Mouse (Mus musculus): ENCODE measurements at regions not wholly inside any gene's neighbourhood (a gene's known extent, or its start where the extent isn't known, plus 50 kb on each side); places are given as distances from the start of the nearest gene placed in this dataset.
"Not testable (repeated sequence)": the region's sequence is repeated elsewhere in the genome, so short reads cannot be mapped to it uniquely, and the experiment has no call there.

DNA sequence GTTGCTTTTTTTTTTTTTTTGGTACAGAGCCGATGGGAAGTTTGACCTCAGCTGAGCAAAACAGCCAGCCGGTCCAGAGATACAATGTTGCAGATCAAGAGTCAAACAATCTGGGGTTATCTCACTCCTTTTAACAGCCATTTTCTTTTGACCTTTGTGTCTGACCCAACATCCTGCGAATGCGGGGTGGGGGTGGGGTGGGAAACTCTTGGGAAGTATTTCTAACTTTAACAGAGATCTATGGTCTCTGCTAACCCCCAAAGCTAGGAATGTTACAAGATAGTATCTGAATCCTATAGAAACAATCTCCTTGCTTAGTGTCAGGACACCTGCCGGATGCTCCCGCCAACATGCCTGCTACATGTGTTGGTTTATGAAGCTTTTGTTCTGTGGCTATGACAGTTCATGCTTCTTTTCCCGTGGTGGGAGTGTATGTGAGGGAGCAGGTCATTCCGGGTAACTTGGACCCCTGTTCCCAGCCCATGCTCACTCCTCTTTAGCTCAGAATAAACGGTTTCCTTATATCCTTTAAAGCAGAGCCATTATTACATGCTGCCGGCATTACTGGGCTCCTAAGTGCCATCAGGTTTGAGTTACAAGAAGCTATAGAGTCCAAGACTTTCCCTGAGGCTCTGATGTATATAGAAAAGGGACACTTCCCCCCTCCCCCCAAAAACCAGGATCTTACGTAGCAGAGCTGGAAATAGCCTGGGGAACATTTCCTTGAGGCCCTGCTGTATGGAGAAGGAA is 92.2 kb upstream of the Cpsf6 start:
- ATAC-seq (replicated peaks; ENCODE audit: low FRiP score, low TSS enrichment, poor library complexity, severe bottlenecking) = no peak

DNA sequence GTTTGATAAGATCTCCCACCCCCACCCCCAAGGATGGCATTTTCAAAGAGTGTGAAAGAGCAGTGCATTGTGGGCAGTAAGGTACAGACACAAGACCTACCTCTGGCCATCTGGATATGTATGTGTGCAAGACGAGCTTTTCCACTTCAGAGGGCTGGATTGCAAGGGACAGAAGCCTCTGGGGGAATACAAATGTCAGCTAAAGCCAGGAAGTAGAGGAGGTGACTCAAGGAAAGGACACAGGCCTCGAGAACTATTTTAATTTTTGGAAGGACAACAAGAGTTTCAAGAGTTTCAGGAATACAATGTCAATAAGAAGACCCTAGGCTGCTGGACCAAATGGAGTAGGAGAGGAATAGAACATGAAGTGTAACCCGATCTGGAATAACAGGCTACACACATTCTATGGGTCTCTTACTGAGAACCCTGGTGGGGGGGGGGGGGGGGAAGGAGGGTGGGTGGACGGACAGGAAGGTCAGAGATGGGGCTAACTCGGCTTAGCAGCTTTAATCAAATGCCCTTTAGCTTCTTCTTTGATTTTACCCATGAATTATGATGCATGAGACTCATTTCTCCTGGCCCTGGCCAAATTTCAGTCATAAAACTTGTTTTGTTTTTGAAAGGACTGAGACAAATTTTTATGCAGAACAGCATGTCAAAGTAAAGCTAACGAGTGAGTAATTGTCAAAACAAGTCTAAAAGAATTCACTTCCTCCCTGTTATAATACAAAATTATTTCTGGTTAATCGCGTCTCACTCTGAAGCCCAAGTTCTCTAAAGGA is 91.4 kb upstream of the Cpsf6 start:
- ATAC-seq (replicated peaks; ENCODE audit: low FRiP score, low TSS enrichment, poor library complexity, severe bottlenecking) = no peak

DNA sequence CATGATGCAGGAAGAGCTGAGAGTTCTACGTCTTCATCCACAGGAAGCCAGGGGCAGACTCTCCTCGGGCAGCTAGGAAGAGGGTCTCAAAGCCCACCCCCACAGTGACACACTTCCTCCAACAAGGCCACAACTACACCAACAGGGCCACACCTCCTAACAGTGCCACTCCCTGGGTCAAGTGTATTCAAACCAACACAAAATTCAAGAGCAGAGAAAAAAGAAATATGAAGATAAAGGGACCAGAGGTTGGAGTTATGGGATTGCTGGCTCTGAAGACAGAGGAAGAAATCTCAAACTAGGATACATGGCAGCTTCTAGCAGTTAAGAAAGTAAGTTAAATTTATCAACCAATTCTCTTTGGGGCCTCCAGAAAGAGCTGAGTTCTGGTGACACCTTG is 90.7 kb upstream of the Cpsf6 start:
- no peak for ATAC-seq (replicated peaks; ENCODE audit: low FRiP score, low TSS enrichment, poor library complexity, severe bottlenecking)

DNA sequence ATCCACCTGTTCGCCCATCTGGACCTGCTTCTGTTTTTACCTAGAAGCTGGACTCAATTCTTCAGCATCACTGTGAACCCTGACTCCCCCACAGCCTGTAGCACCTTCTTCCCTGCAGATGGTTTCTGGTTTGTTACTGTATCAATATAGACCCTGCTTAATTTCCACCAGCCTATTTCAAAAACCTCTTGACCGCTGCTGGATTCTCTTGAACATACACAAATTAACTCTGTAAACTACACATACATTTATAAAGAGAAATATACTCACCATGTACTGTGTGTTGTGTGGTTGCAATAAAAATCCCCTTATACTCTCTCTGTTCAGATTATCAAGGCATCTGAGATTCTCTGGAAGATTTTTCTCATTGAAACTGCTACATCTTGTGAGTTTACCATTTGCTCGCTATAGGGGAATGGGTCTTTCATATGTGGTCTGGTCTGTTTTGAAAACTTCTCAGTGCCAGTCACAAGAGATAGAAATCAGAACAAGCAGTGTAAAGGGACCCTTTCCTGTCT is 89.8 kb upstream of the Cpsf6 start:
- no peak for ATAC-seq (replicated peaks; ENCODE audit: low FRiP score, low TSS enrichment, poor library complexity, severe bottlenecking)

DNA sequence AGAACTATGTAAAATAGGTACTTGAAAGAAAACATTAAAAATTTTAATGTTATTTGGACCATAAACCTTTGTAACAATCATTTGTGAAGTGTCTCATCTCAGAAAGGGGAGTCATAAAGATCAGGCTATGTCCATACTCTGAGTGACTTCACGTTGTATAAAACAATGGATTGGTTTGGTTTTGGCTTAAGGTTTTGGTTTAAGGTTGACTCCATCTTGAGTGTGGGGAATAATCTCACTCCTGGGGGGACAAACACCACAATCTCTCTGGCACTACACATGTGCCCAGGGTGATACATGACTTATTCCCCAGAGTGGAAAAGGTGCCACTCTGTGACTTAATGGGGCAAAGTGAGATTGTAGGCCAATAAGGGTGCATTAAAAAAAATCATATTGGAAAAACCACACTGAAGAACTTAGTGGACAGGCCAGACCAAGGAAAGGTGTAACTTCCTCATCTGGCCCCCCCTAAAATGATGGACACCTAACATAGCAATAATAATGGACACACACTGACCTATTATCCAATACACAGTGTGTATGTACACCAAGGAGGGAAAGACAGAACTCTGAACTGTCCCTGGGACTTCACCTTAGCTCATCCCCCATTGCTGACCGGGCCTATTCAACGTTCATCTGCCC is 89.2 kb upstream of the Cpsf6 start:
- ATAC-seq (replicated peaks; ENCODE audit: low FRiP score, low TSS enrichment, poor library complexity, severe bottlenecking) = no peak

DNA sequence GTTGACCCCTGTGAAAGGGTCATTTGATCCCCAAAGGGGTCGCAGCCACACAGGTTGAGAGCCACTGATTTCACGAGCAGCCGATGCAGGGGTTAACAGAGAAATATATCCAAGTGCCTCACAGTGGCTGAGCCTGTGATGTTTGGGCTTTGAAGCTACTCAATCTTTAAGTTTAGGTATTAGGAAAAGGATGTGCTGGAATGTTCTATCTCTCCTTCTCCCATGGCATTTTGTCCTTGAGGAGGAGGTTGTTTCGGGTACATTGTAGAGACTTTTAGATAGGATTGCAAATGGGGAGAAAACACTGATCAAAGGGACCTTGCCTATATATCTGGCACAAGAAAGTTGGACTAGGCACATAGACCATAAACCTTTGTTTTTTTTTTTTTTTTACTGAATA is 88.6 kb upstream of the Cpsf6 start:
- ATAC-seq (replicated peaks; ENCODE audit: low FRiP score, low TSS enrichment, poor library complexity, severe bottlenecking) = no peak

DNA sequence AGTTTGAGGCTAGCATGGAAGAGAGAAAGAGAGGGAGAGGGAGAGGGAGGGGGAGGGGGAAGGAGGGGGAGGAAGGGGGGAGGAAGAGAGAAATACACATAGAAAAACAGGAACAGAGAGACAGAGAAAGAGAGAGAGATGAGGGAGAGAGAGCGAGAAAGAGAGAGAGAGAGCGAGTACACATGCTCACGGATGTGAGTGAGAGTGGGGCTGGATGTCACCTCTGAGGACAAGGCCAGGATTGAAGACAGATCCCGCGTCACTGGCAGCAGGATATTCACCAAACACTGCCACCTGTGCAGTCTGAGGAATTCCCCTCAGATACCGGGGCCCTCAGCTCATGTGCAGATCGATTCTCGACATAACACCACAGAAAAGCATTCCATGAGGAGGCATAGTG is 87.3 kb upstream of the Cpsf6 start:
- no peak for ATAC-seq (replicated peaks; ENCODE audit: low FRiP score, low TSS enrichment, poor library complexity, severe bottlenecking)

DNA sequence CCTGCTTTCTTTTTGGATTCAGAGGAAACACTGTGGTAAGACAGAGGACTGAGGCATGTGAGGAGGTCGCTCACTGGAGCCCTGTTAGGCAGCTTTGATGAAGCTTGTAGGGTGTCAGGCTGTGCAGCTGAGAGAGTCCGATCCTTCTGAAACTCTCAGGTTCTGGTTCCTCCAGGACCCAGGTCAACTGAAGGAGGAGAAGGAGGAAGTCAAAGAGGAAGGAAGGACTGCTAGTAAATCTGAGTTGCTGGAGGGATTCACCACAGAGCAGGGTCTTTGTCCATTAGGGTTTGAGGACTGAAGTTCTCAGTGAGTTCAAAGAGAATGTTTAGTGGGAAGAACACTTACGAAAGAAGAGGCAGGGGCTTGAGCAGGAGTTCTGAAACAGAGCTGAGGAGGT is 86.6 kb upstream of the Cpsf6 start:
- ATAC-seq (replicated peaks; ENCODE audit: low FRiP score, low TSS enrichment, poor library complexity, severe bottlenecking) = no peak

DNA sequence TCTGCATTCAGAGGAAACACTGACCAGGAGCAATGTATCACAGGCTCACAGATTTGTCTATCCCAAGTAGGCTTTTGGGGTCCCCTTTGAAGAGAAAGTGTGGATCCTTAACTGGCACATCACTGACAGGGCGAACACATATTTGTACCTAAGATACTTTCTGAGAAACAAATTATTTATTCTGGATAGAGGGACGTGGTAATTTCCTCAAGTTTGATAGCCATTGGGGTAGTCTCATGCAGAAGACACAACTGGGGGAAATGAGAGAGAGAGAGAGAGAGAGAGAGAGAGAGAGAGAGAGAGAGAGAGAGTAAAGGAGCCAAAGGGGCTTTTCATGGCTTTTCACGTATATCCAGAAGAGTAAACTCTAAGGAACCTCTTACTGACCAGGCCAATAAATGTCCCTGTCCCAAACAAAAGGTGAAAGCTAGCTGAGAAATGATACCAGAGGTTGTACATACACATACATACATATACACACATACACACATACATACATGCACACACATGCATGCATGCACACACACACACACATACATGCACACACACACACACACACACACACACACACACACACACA is 85.9 kb upstream of the Cpsf6 start:
- ATAC-seq (replicated peaks; ENCODE audit: low FRiP score, low TSS enrichment, poor library complexity, severe bottlenecking) = no peak

DNA sequence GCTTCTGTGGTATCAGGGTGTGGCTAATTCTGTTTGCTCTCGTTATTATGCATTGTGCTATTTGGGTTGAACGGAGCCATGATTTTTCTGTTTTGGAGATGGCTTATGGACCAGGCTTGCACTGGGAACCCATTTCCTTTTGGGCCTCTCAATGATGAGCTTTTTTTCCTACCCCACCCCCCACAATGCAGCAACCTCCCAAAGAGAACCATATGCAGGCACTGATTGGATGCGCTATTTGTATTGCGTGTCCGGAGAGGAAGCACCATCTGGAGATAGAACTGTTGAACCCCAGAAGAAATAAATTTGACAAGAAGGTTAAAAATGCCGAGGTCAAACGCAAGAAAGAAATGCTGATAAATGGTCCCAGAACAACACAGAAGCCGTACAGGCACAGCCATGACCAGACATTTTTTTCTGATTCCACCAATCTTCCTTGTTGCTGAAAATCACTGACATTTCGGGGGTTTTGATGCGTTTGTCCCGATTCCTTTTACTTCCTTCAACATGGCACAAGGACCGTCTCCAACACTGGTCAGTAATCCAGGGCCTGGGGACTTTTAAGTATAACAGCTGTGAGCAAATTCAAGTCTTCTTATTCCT is 85.3 kb upstream of the Cpsf6 start:
- no peak for ATAC-seq (replicated peaks; ENCODE audit: low FRiP score, low TSS enrichment, poor library complexity, severe bottlenecking)

DNA sequence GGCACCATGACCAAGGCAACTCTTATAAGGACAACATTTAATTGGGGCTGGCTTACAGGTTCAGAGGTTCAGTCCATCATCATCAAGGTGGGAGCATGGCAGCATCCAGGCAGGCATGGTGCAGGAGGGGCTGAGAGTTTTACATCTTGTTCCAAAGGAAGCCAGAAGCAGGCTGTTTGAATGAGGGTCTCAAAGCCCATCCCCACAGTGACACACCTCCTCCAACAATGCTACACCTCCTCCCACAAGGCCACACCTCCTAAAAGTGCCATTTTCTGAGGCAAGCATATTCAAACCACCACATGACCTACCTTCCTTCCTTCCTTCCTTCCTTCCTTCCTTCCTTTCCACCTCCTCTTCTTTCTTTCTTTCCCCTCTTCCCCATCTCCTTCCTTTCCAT is 84.5 kb upstream of the Cpsf6 start:
- ATAC-seq (replicated peaks; ENCODE audit: low FRiP score, low TSS enrichment, poor library complexity, severe bottlenecking) = not testable (repeated sequence)

DNA sequence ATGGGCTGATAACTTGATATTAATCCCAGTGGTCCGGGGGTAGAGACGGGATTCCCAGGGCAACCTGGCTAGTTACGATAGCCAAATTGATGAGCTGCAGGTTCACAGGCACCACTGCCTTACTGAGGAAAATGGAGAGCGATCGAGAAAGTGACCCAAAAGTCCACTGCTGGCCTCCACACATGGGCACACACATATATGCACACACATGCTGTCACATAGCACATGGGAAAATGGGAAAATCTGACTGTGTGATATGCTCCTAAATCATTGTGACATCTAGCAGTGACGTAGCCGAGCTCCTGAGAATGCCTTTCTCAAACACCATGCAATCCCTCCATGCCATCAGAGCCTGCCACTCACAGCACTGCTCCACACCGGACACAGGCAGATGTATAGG is 83.8 kb upstream of the Cpsf6 start:
- no peak for ATAC-seq (replicated peaks; ENCODE audit: low FRiP score, low TSS enrichment, poor library complexity, severe bottlenecking)

DNA sequence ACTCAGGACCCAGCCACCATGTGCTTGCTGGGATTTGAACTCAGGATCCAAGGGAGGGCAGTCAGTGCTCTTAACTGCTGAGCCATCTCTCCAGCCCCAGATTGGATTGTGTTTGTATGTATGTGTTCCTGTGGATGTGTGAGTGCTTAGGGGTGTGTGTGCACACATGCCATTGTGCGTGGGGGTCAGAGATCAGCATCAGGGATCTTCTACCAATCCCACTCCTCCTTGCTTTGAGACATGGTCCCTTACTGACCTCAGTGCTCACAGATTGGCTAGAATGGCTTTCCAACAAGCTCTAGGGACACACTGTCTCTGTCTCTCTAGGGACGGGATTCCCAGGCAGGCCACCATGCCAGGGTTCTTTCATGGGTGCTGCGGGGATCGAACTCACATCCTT is 83.1 kb upstream of the Cpsf6 start:
- ATAC-seq (replicated peaks; ENCODE audit: low FRiP score, low TSS enrichment, poor library complexity, severe bottlenecking) = no peak

DNA sequence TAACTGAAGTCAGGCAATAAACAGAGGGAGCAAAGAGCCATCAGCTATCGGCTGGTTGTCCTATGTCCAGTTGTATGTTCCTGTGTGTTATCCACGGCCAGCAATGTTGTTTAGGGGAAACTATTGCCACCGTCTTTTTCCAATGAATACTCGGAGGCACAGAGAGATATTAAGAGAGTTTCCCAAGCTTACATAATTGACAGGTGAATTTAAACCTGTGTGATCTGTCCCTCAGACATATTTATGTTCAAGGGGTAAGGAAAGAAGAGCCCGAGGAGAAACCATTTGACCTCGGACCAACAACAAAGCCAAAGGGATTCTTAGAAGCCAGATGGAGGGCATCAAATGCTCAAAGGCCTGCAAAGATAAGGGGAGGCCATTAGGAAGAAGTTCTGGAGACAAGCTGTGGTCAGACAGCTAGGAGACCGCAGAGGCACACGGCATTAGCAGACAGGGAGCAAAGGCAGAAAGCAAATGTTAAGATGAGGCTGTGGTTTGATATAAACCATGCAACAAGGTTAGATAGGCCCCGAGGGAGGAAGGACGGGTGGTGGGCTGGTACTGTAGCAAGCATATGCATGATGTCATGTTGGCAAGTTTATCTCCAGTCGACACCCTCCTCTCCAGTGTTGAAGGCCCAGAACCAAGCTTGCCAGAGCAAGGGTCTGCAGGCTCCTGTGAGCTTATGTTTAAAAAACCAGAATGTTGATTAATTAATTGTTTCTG is 82.1 kb upstream of the Cpsf6 start:
- peak; percentile 90 for ATAC-seq (replicated peaks; ENCODE audit: low FRiP score, low TSS enrichment, poor library complexity, severe bottlenecking)

DNA sequence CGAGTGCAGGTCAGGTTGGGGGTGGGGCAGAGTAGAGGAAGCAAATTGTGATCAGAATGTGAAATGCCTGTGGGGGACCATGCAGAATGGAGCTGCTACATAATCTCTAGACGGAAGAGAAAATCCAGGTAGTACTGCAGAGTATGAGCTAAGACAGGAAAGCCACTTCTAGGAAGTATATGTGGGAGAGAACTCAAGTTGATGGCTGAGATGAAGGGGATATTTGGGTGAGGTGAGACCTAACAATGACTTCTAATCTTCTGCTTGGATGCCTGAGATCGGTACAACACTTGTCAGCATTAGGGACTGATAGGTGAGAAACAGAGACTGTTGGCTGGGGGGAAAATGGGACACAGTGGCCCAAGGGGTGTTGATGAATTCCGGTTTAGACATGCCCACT is 81.4 kb upstream of the Cpsf6 start:
- ATAC-seq (replicated peaks; ENCODE audit: low FRiP score, low TSS enrichment, poor library complexity, severe bottlenecking) = no peak

DNA sequence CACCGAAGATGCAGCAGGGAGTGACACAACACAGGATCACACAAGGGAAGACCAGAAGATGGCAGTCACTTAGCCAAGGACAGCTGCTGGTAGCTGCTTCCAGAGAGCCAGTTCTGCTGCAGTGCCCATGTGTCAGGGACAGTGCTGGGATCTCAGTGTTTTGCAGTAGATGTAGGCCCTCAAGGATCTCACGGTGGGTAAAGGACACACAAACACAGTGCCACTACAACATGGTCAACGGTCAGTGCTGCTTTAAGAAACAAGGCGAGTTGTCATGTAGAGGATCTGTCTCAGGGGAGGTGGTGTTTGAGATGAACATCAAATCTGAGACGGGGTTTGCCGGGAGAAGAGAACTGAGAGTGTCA is 80.5 kb upstream of the Cpsf6 start:
- no peak for ATAC-seq (replicated peaks; ENCODE audit: low FRiP score, low TSS enrichment, poor library complexity, severe bottlenecking)

DNA sequence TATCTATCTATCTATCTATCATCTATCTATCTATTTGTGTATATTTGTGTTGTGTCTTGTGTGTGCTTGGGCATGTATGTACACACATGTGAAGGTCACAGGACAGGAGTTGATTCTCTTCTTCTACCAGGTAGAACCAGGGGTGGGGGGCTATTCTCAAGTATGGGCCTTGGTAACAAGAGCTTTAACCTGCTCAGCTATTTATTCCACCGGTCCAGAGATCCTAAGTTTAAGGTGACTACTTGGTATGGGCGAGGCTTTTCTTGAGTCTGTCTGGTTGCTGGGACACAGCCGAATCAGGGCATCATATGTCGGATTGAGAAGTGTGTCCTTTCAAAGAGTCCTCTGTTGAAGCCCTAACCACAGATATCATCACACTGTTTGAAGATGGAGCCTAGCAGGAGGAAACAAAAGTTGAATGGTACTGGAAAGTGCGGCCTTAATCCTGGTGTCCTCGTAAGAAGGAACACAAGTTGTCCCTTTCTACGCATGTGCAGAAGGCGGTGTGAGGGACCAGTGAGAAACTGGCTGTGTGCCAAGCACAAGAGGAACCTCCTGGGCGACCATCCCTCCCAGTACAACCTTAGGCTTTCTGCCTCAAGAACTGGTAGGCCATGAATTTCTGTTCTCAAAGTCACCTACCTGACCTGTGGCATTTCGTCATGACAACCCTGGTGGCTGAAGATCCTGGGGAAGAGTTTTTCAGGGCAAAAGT is 80.0 kb upstream of the Cpsf6 start:
- ATAC-seq (replicated peaks; ENCODE audit: low FRiP score, low TSS enrichment, poor library complexity, severe bottlenecking) = no peak

DNA sequence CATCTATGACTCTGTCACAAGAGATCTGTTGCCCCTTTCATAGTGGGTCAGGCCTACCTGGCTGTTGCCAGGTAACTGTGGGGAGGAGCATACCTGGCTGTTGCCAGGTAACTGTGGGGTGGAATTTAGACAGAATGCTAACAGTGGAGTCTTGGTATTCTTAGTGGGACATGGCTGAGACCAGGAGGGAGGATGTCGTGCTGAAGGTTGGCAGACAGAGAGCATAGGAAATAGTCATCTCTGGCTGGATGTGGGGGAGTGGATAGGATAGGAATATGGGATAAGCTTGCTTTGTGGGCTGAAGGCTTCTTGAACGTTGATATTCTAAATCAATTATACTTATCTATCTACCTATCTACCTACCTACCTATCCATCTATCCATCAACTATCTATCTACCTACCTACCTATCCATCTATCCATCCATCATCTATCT is 79.2 kb upstream of the Cpsf6 start:
- ATAC-seq (replicated peaks; ENCODE audit: low FRiP score, low TSS enrichment, poor library complexity, severe bottlenecking) = no peak
